Mouse (Mus musculus): ENCODE results near the gene Upf2.

GRCm38 (mm10) chr2:5936068-5936467 lies 15.2 kb upstream of the Upf2 start:
- TF ChIP-seq CTCF (IDR thresholded peaks at IDR 0.05; ENCODE audit: low read depth, low read length) (no peak), POLR2A (IDR thresholded peaks at IDR 0.05; ENCODE audit: borderline replicate concordance, low read depth, low read length) (no peak)

Data from bone marrow macrophage, adult 2 months (primary cell).